Mouse (Mus musculus) forebrain, embryonic 14.5 days (tissue): ENCODE results near the gene Rpl7a. TPM values are rescaled to one million over a fixed set of nuclear protein-coding genes. Genes with fewer than 3 reads are reported as not detected.

Experiments used
- ATAC-seq: fragments of 200-750 bp; cut with Nextera tagmentation; 2 replicates; pipeline ENCODE4 v1.8.0; 2017; ENCODE audit warnings: mild to moderate bottlenecking, moderate library complexity
- DNase-seq: peaks from one replicate; pipeline ENCODE4 v3.0.0-alpha.2; 2015; ENCODE audit warnings: low spot score
- H3K27ac ChIP-seq: fragments of 300-500 bp; sonication (generic); 2 replicates; pipeline ENCODE4 v1.5.1; 2014; ENCODE audit warnings: low read depth, mild to moderate bottlenecking, control low read depth, low read length, moderate library complexity
- H3K27me3 ChIP-seq: fragments of 300-500 bp; sonication (generic); replicated peaks from 2 replicates; pipeline ENCODE4 v1.6.1; 2014; ENCODE audit warnings: low read length, control low read depth, mixed read lengths; ENCODE audit not compliant: control insufficient read depth, insufficient read depth
- H3K36me3 ChIP-seq: fragments of 300-500 bp; sonication (generic); 2 replicates; pipeline ENCODE4 v1.6.1; 2014; ENCODE audit warnings: low read length, control low read depth; ENCODE audit not compliant: control insufficient read depth, insufficient read depth
- H3K4me1 ChIP-seq: fragments of 300-500 bp; sonication (generic); 2 replicates; pipeline ENCODE4 v1.6.1; 2014; ENCODE audit warnings: antibody characterized with exemption, low read length, control low read depth; ENCODE audit not compliant: control insufficient read depth, insufficient read depth
- H3K4me2 ChIP-seq: fragments of 300-500 bp; sonication (generic); 2 replicates; pipeline ENCODE4 v1.6.1; 2014; ENCODE audit warnings: mild to moderate bottlenecking, control low read depth, low read length
- H3K4me3 ChIP-seq: fragments of 300-500 bp; sonication (generic); 2 replicates; pipeline ENCODE4 v1.5.1; 2014; ENCODE audit warnings: low read depth, low read length, control low read depth
- H3K9ac ChIP-seq: fragments of 300-500 bp; sonication (generic); 2 replicates; pipeline ENCODE4 v1.6.1; 2014; ENCODE audit warnings: mild to moderate bottlenecking, low read length, control low read depth, moderate library complexity
- H3K9me3 ChIP-seq: fragments of 300-500 bp; sonication (generic); replicated peaks from 2 replicates; pipeline ENCODE4 v1.6.1; 2016; ENCODE audit warnings: low read length, control low read depth, mixed read lengths; ENCODE audit not compliant: control insufficient read depth
- WGBS: fragments of 180-500 bp; shearing (Covaris S2); extraction: QIAGEN DNeasy Blood & Tissue Kit; methylation state at CpG from one replicate; pipeline ENCODE4 v1.1.7; 2014; 5-methylcytosine and 5-hydroxymethylcytosine counted together
- polyA plus RNA-seq: library from polyadenylated mRNA; unstranded; fragments of >200 nt; fragmentation: Nextera tagmentation; extraction: Ambion mirVana; gene quantifications from 2 replicates; pipeline ENCODE4 v1.2.1, GENCODE M21; 2014

The Rpl7a gene
- polyA plus RNA-seq, 1 experiment from 2014 or later, result 738 TPM

GRCm38 (mm10) chr2:26941539-26941938 is 31.0 kb downstream of the Rpl7a start:
- H3K9me3 ChIP-seq, result no peaks in the 10 kb centered on the region
- DNase-seq (no peak), ATAC-seq (no peak)
- no peak overlapping the region for H3K4me3 ChIP-seq
- no peaks in the 10 kb centered on the region for H3K4me1 ChIP-seq
- no peaks in the 10 kb centered on the region for H3K27me3 ChIP-seq
- H3K9ac ChIP-seq, result no peak overlapping the region
- WGBS, result 52% methylated on average over 5 of the region's 5 CpGs
- H3K4me2 ChIP-seq, result no peak overlapping the region
- no peak overlapping the region for H3K27ac ChIP-seq
- H3K36me3 ChIP-seq, result no peaks in the 10 kb centered on the region

GRCm38 (mm10) chr2:26943253-26943652 is 32.7 kb downstream of the Rpl7a start:
- Histone ChIP-seq H3K4me2 (no peak overlapping the region), H3K9ac (no peak overlapping the region), H3K9me3 (no peaks in the 10 kb centered on the region), H3K27me3 (no peaks in the 10 kb centered on the region), H3K36me3 (0 out of 2 replicates have a peak, but pooled peaks cover 5% of the 10 kb centered on the region), H3K27ac (no peak overlapping the region), H3K4me1 (no peaks in the 10 kb centered on the region), H3K4me3 (no peak overlapping the region)
- no peak for ATAC-seq
- 76% methylated on average over 3 of the region's 3 CpGs for WGBS
- DNase-seq, result no peak

GRCm38 (mm10) chr2:26950411-26950810 is 39.8 kb downstream of the Rpl7a start:
- Histone ChIP-seq H3K27me3 (no peaks in the 10 kb centered on the region), H3K27ac (no peak overlapping the region), H3K9me3 (no peaks in the 10 kb centered on the region), H3K36me3 (peaks cover 56% of the 10 kb centered on the region), H3K9ac (no peak overlapping the region), H3K4me3 (no peak overlapping the region), H3K4me1 (no peaks in the 10 kb centered on the region), H3K4me2 (no peak overlapping the region)
- ATAC-seq (no peak), DNase-seq (no peak)
- 94% methylated on average over 2 of the region's 2 CpGs for WGBS

- H3K9me3 ChIP-seq, result no peaks in the 10 kb centered on the region
Measured at GRCm38 (mm10) chr2:26951346-26951905, 40.9 kb downstream of the Rpl7a start.

GRCm38 (mm10) chr2:26952193-26952592 is 41.6 kb downstream of the Rpl7a start:
- DNase-seq, result no peak
- Histone ChIP-seq H3K9me3 (no peaks in the 10 kb centered on the region), H3K4me2 (no peak overlapping the region), H3K27me3 (no peaks in the 10 kb centered on the region), H3K27ac (no peak overlapping the region), H3K4me3 (no peak overlapping the region), H3K4me1 (no peaks in the 10 kb centered on the region), H3K36me3 (peaks cover 73% of the 10 kb centered on the region), H3K9ac (no peak overlapping the region)
- no peak for ATAC-seq
- 95% methylated on average over 4 of the region's 4 CpGs for WGBS

More at GRCm38 (mm10) chr2:26951346-26951905, 40.9 kb downstream of the Rpl7a start:
- Histone ChIP-seq H3K9ac (no peak overlapping the region), H3K4me2 (no peak overlapping the region), H3K27ac (no peak overlapping the region), H3K4me3 (no peak overlapping the region), H3K27me3 (no peaks in the 10 kb centered on the region), H3K4me1 (no peaks in the 10 kb centered on the region), H3K36me3 (peaks cover 66% of the 10 kb centered on the region)
- no peak for ATAC-seq
- no peak for DNase-seq
- WGBS, result 90% methylated on average over 8 of the region's 8 CpGs

GRCm38 (mm10) chr2:26952866-26953265 is 42.3 kb downstream of the Rpl7a start:
- H3K9me3 ChIP-seq, result no peaks in the 10 kb centered on the region
- no peak for ATAC-seq
- peaks cover 76% of the 10 kb centered on the region for H3K36me3 ChIP-seq
- H3K4me1 ChIP-seq, result no peaks in the 10 kb centered on the region
- 94% methylated on average over 8 of the region's 8 CpGs for WGBS
- H3K4me2 ChIP-seq, result no peak overlapping the region
- no peak overlapping the region for H3K9ac ChIP-seq
- no peaks in the 10 kb centered on the region for H3K27me3 ChIP-seq
- H3K27ac ChIP-seq, result no peak overlapping the region
- no peak overlapping the region for H3K4me3 ChIP-seq
- DNase-seq, result no peak

GRCm38 (mm10) chr2:26954735-26955395 is 44.3 kb downstream of the Rpl7a start:
- no peaks in the 10 kb centered on the region for H3K9me3 ChIP-seq
- H3K36me3 ChIP-seq, result peaks cover 84% of the 10 kb centered on the region
- H3K4me2 ChIP-seq, result no peak overlapping the region
- ATAC-seq (no peak), DNase-seq (no peak)
- WGBS, result 100% methylated on average over 2 of the region's 2 CpGs
- no peak overlapping the region for H3K27ac ChIP-seq
- H3K4me1 ChIP-seq, result no peaks in the 10 kb centered on the region
- H3K4me3 ChIP-seq, result no peak overlapping the region
- H3K9ac ChIP-seq, result no peak overlapping the region
- no peaks in the 10 kb centered on the region for H3K27me3 ChIP-seq

- ATAC-seq (no peak), DNase-seq (no peak)
- Histone ChIP-seq H3K27me3 (no peaks in the 10 kb centered on the region), H3K27ac (no peak overlapping the region), H3K4me2 (no peak overlapping the region), H3K36me3 (peaks cover 88% of the 10 kb centered on the region), H3K9me3 (no peaks in the 10 kb centered on the region), H3K9ac (no peak overlapping the region), H3K4me1 (no peaks in the 10 kb centered on the region), H3K4me3 (no peak overlapping the region)
- 97% methylated on average over 12 of the region's 12 CpGs for WGBS
Measured at GRCm38 (mm10) chr2:26956811-26957487, 46.4 kb downstream of the Rpl7a start.

- Histone ChIP-seq H3K36me3 (peaks cover 86% of the 10 kb centered on the region), H3K9ac (no peak overlapping the region), H3K27me3 (no peaks in the 10 kb centered on the region), H3K4me3 (no peak overlapping the region), H3K4me2 (no peak overlapping the region), H3K4me1 (no peaks in the 10 kb centered on the region), H3K27ac (no peak overlapping the region), H3K9me3 (no peaks in the 10 kb centered on the region)
- DNase-seq (no peak), ATAC-seq (no peak)
- WGBS, result 88% methylated on average over 2 of the region's 2 CpGs
Measured at GRCm38 (mm10) chr2:26957488-26957859, 46.9 kb downstream of the Rpl7a start.
